Comparison of ENCODE assay signal across 6 mouse cellular contexts in genomic region chr1:90414751-90415150, GRCm38 (mm10).
"Had no signal": no experiment of that assay in that cellular context is flagged by ENCODE, and none has a peak within 500 bp of the region (broad histone marks: within the 10 kb centered on the region; RNA-seq: fewer than 3 reads in every experiment).

No protein-coding gene starts in this region.

- DNase-seq: kidney, postnatal 25 days; lung, adult 2 months; lung, postnatal 36 days; right cerebral cortex, adult 18-20 months; right cerebral cortex, postnatal 25 days; thymus, postnatal 4 days had no signal
